Mouse (Mus musculus) monocyte, adult 59 days (primary cell): ENCODE data around the gene Gimap1. TPM values are rescaled to one million over a fixed set of nuclear protein-coding genes. Genes with fewer than 3 reads are reported as not detected.

ENCODE experiments used
- total RNA-seq, 2 experiments: library from RNA; stranded (reverse); gene quantifications; one replicate each; pipeline ENCODE4 v1.2.4; 2023

Gene Gimap1
- 1 to 10 TPM; 1.1 to 1.6 TPM for total RNA-seq

DNA sequence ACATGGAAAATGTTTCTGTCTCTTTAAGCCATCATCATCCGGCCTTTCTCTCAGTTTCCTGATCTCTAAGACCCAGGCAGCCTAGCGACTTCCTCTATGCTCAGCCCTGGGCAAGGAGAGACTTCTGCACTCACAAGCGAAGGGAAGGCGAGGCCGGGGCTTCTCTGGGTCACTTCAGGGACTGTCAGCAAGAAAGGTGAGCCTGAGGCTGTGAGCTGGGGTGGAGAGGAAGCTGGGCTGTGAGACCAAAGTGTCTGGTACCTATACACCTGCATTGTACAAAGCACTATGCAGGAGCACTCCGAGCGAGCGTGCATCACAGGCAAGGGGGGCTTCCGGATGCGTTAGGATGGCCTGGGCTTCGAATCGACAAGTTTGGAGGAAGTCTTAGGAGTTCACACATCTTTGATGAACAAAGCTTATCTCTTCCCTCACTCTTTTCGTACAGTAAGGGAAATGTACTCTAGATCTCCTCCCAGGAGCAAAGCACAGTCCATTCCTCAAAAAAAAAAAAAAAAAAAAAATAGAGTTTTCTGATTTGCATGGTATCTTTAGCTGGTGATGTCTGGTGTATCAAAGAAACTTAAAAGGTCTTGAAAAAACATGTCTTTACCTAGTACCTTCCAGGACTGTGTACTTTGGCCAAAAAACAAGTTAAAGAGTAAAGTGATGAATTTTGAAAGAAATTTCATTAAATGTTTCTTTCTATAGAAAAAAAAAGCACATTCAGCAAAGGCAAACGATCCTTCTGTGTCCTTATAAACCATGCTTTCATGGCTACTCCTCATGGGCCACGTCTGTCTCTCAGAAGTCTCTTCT is at the start of gene Gimap1:
Gene Gimap1 (plus strand): TSS at position 94 of the 819 bp plus-strand sequence.

DNA sequence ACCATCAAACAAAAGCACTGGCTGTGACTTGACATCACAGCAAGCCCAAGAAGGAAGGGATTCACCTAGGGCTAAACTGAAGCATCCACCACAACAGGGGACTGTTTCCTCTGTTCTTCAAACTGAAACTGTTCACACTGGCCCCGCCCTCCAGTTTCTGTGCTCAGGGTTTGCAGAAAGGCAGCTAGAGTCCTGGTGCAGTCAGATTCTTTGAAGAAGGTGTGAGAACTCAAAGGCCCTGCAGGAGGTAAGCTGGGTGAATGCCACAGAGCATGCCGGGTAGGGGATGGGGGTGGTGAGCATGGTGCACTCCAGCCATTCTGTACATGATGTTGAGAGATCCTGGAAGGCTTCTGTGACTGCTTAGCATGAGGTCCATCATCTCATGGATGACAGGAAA is 20.4 kb upstream of the Gimap1 start, which contains the start of the genes Gm28053 and Gimap7:
Gene Gm28053 (plus strand): TSS at position 153 of the 400 bp plus-strand sequence.
Gene Gimap7 (plus strand): TSS at position 167 of the 400 bp plus-strand sequence.

DNA sequence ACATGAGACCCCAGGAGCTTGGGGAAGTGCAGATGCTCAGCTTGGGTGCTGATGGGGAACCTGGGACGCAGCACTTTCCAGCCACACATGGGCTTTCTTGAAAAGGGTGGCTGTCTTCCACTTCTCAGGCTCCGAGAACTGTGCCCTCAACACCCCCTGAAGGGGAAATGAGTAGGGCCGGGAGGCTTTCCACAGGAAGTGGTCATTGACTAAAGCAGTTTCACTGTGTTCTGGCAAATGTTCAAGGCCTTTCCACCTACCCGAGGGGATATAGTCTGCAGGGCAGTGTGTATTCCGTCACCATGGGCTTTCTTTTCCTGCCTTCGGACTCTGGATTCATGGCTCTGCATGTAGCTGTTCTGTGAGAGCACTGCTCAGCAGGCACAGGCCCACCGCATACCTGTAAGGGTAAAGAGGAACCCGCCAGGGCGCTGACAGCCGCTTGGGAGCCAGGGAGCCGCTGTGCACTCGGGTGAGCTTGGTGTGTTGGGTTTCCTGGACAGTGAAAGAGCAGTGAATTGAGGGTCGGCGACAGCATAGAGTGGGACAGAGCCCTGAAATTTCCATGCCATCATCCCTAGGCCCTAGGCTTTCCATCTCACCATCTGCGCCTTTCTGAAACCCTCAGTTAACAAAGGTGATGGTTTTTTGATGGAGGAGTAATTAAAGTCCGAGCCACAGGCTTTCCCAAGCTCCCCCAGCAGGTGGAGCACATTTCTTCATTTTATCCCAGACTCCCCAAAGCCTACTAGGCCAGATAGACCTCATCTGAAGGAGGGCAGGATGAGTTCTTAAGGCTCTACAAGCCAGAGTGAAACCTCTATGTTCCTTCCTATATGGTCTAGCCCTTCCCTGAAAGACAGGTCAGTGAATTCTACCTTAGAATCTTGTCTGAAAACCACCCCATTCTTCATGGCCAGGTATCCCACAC is 7.4 kb downstream of the Gimap1 start, which contains the start of gene Gimap5:
Gene Gimap5 (plus strand): TSS at position 239 of the 931 bp plus-strand sequence.

DNA sequence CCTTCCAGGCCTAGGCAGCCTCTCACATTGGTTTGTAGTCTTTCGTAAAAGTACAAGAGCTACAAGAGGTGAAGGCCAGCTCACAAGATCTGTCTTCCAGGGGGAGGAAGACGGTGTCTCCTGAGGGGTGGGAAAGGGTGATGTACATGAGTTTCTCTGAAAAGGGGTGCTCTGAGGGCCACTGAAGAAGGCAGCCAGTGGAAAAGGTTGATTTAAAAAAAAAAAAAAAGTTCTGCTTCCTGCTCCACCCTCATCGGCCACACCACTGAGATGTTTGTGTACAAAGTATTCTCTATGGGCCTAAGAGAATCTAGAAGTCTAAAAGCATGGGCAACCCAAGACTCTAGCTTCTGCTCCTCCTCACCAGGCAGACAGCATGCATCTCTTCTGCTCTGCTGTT is 31.8 kb downstream of the Gimap1 start, which contains the start of gene Gimap3:
Gene Gimap3 (minus strand): TSS at position 156 of the 400 bp plus-strand sequence.

Other genes with a start within 250 kb of the Gimap1 start
- gene Atp6v0e2, start 201.4 kb upstream of the Gimap1 start, total RNA-seq = 1 to 10 TPM; 1.4 to 2.6 TPM
- gene Lrrc61, start 184.3 kb upstream of the Gimap1 start, total RNA-seq = 10 to 100 TPM; 53.5 to 56.8 TPM
- 1 to 10 TPM; 1.7 to 2.6 TPM for gene Rarres2, start 166.3 kb upstream of the Gimap1 start, total RNA-seq
- gene Gm45021, start 149.4 kb upstream of the Gimap1 start, total RNA-seq = not detected
- 1 to 10 TPM; 8.3 to 9.3 TPM for gene Repin1, start 145.2 kb upstream of the Gimap1 start, total RNA-seq
- not detected for gene Gm44965, start 145.1 kb upstream of the Gimap1 start, total RNA-seq
- 1 to 10 TPM; 2.7 to 3.6 TPM for gene Zfp775, start 137.0 kb upstream of the Gimap1 start, total RNA-seq
- not detected for gene AI854703, start 112.3 kb upstream of the Gimap1 start, total RNA-seq
- under 1 TPM; 0.39 to 0.89 TPM for gene Gimap8, start 91.8 kb upstream of the Gimap1 start, total RNA-seq
- 1 to 10 TPM in 1 of 2 experiments, under 1 TPM in 1; 1.00 to 1.4 TPM for gene Gimap9, start 62.9 kb upstream of the Gimap1 start, total RNA-seq
- 1 to 10 TPM in 1 of 2 experiments, under 1 TPM in 1; 0.82 to 2.7 TPM for gene Gimap4, start 54.5 kb upstream of the Gimap1 start, total RNA-seq
- gene Gimap6, start 30.8 kb upstream of the Gimap1 start, total RNA-seq = 1 to 10 TPM; 8.3 to 9.2 TPM
- not detected for gene Gm28053, start 20.4 kb upstream of the Gimap1 start, total RNA-seq
- not detected for gene Gimap7, start 20.4 kb upstream of the Gimap1 start, total RNA-seq
- gene Gimap5, start 7.1 kb downstream of the Gimap1 start, total RNA-seq = 1 to 10 TPM in 1 of 2 experiments, under 1 TPM in 1; 0.46 to 1.2 TPM
- gene Gimap3, start 31.8 kb downstream of the Gimap1 start, total RNA-seq = 1 to 10 TPM in 1 of 2 experiments, under 1 TPM in 1; 1.00 to 1.8 TPM
- gene Tmem176a, start 101.9 kb downstream of the Gimap1 start, total RNA-seq = 10 to 100 TPM; 72.6 to 75.1 TPM
- 100 to 1,000 TPM; 215 to 221 TPM for gene Tmem176b, start 102.4 kb downstream of the Gimap1 start, total RNA-seq
- not detected for gene Aoc1, start 133.8 kb downstream of the Gimap1 start, total RNA-seq
- not detected for gene 1600015I10Rik, start 190.8 kb downstream of the Gimap1 start, total RNA-seq
- not detected for gene Doxl2, start 235.9 kb downstream of the Gimap1 start, total RNA-seq
- not detected for gene Svs1, start 247.8 kb downstream of the Gimap1 start, total RNA-seq